In genomic region chr7:67969076-67969475, GRCm38 (mm10) we compare ENCODE assay signal across 25 mouse cellular contexts. TPM values are rescaled to one million over a fixed set of nuclear protein-coding genes. Genes with fewer than 3 reads are reported as not detected.
DNase-seq lines count a peak whose midpoint lies in the region; ATAC-seq and TF ChIP-seq lines count a peak whose summit lies in the region.
"Had no signal": no experiment of that assay in that cellular context is flagged by ENCODE, and none has a peak within 500 bp of the region (broad histone marks: within the 10 kb centered on the region; RNA-seq: fewer than 3 reads in every experiment).

No protein-coding gene starts in this region.

- 77% methylated on average over 9 of the region's 9 CpGs for whole genome bisulfite sequencing in heart, embryonic 13.5 days
- 47% methylated on average over 9 of the region's 9 CpGs for WGBS in kidney, postnatal 0 days

- H3K9me3 ChIP-seq in heart, embryonic 13.5 days: no peaks in the 10 kb centered on the region
- no peaks in the 10 kb centered on the region for H3K9me3 ChIP-seq in kidney, postnatal 0 days (replicated peaks; ENCODE audit: low read length)
- H3K9me3 ChIP-seq: embryonic facial prominence, embryonic 10.5 days; forebrain, embryonic 10.5 days; hindbrain, embryonic 15.5 days; intestine, embryonic 15.5 days; limb, embryonic 10.5 days; liver, embryonic 15.5 days; lung, embryonic 15.5 days; megakaryocyte, embryonic 14.5 days; midbrain, embryonic 13.5 days had no signal

- H3K27ac ChIP-seq in heart, embryonic 13.5 days (replicated peaks): peak overlapping the region; percentile 65; the same call in 1 of the 2 replicates
- H3K27ac ChIP-seq in kidney, postnatal 0 days: 0 out of 2 replicates have a peak overlapping the region, but pooled peaks have one; percentile 27
- H3K27ac ChIP-seq: embryonic facial prominence, embryonic 10.5 days; forebrain, embryonic 10.5 days; hindbrain, embryonic 15.5 days; intestine, embryonic 15.5 days; layer of hippocampus, adult 2 months; limb, embryonic 10.5 days; liver, embryonic 15.5 days; lung, embryonic 15.5 days; midbrain, embryonic 13.5 days had no signal

- no peak overlapping the region for H3K9ac ChIP-seq in heart, embryonic 13.5 days
- no peak overlapping the region for H3K9ac ChIP-seq in kidney, postnatal 0 days (ENCODE audit: low read depth, low read length)
- H3K9ac ChIP-seq: forebrain, postnatal 0 days; hindbrain, embryonic 15.5 days; intestine, embryonic 15.5 days; liver, embryonic 15.5 days; lung, embryonic 15.5 days; midbrain, embryonic 13.5 days had no signal

- 0 out of 2 replicates have a peak, but pooled peaks cover 4% of the 10 kb centered on the region for H3K36me3 ChIP-seq in heart, embryonic 13.5 days
- no peaks in the 10 kb centered on the region for H3K36me3 ChIP-seq in kidney, postnatal 0 days (ENCODE audit: insufficient read depth, low read length)
- H3K36me3 ChIP-seq: hindbrain, embryonic 15.5 days; intestine, embryonic 15.5 days; liver, embryonic 15.5 days; midbrain, embryonic 13.5 days had no signal

- no peak for DNase-seq in heart, adult 9 months (ENCODE audit: low spot score in 2 of 2)
- peak; percentile 74 for DNase-seq in urinary bladder, postnatal 14 days (ENCODE audit: low spot score)
- DNase-seq in urinary bladder, postnatal 25 days (ENCODE audit: low spot score): no peak
- DNase-seq in kidney, postnatal 0 days (ENCODE audit: low spot score): no peak
- no peak for DNase-seq in Muller cell, postnatal 12 days (ENCODE audit: inconsistent ontology term)
- DNase-seq: adrenal gland, adult 2 months; cerebellum, adult 11 months; cerebellum, adult 9-11 months; forebrain, postnatal 0 days; gastrocnemius, postnatal 25 days; liver; right cerebral cortex, postnatal 14 days; spleen, adult 18-20 months had no signal

- no peak for TF ChIP-seq CTCF in kidney, postnatal 0 days (IDR thresholded peaks at IDR 0.05; ENCODE audit: low read depth)

- ATAC-seq in heart, embryonic 13.5 days (ENCODE audit: extremely low read depth, insufficient number of reproducible peaks, low FRiP score, low TSS enrichment): no peak
- no peak for ATAC-seq in kidney, postnatal 0 days (replicated peaks; ENCODE audit: low FRiP score, low read depth)
- ATAC-seq in inflammation-experienced regulatory T-cells, adult 6 months: no peak
- ATAC-seq: forebrain, postnatal 0 days; intestine, embryonic 15.5 days; midbrain, embryonic 13.5 days had no signal

- H3K4me3 ChIP-seq in heart, embryonic 13.5 days: no peak overlapping the region
- no peak overlapping the region for H3K4me3 ChIP-seq in kidney, postnatal 0 days (replicated peaks; ENCODE audit: low read depth, low read length)
- H3K4me3 ChIP-seq: embryonic facial prominence, embryonic 10.5 days; forebrain, embryonic 10.5 days; hindbrain, embryonic 15.5 days; intestine, embryonic 15.5 days; layer of hippocampus, adult 2 months; limb, embryonic 10.5 days; liver, embryonic 15.5 days; lung, embryonic 15.5 days; megakaryocyte, embryonic 14.5 days; midbrain, embryonic 13.5 days had no signal

- peaks cover 97% of the 10 kb centered on the region for H3K4me1 ChIP-seq in heart, embryonic 13.5 days
- H3K4me1 ChIP-seq in kidney, postnatal 0 days (replicated peaks; ENCODE audit: insufficient read depth, low read length): peaks cover 57% of the 10 kb centered on the region

- no peaks in the 10 kb centered on the region for H3K27me3 ChIP-seq in heart, embryonic 13.5 days (replicated peaks)
- H3K27me3 ChIP-seq in kidney, postnatal 0 days (ENCODE audit: insufficient read depth, low read length): no peaks in the 10 kb centered on the region
- H3K27me3 ChIP-seq: hindbrain, embryonic 15.5 days; intestine, embryonic 15.5 days; lung, embryonic 15.5 days; megakaryocyte, embryonic 14.5 days; midbrain, embryonic 13.5 days had no signal

- no peak overlapping the region for H3K4me2 ChIP-seq in heart, embryonic 13.5 days
- H3K4me2 ChIP-seq in kidney, postnatal 0 days (ENCODE audit: low read length): no peak overlapping the region
- H3K4me2 ChIP-seq: hindbrain, embryonic 15.5 days; intestine, embryonic 15.5 days; liver, embryonic 15.5 days; lung, embryonic 15.5 days; midbrain, embryonic 13.5 days had no signal

RNA-seq across cellular contexts. Expression of gene Igf1r, which starts 16.4 kb away (rescaled TPM):
- 15.0 and 15.2 TPM in 2 replicates for polyA plus RNA-seq in heart, embryonic 13.5 days (2015; fragmentation: Nextera tagmentation; extraction: Ambion mirVana)
- 18.1 and 18.4 TPM in 2 replicates for polyA plus RNA-seq in kidney, postnatal 0 days (2015; fragmentation: Nextera tagmentation; extraction: Ambion mirVana)
- 10 to 100 TPM in 2 of 3 experiments, 1 to 10 TPM in 1; 2.5 to 33.9 (median 25.9) TPM for polyA plus RNA-seq in inflammation-experienced regulatory T-cells, adult 6 months (2017; shearing (Covaris generic))
